Mouse (Mus musculus) lung, embryonic 14.5 days (tissue): ENCODE measurements around the gene Krt20. TPM values are rescaled to one million over a fixed set of nuclear protein-coding genes. Genes with fewer than 3 reads are reported as not detected.

Source experiments
- ATAC-seq: fragments of 200-750 bp; cut with Nextera tagmentation; 2 replicates; pipeline ENCODE4 v1.8.0; 2017; ENCODE audit warnings: mild to moderate bottlenecking, moderate TSS enrichment, moderate library complexity; ENCODE audit not compliant: insufficient read depth
- DNase-seq: peaks from one replicate; pipeline ENCODE4 v3.0.0-alpha.2; 2015
- H3K27ac ChIP-seq: fragments of 300-500 bp; sonication (generic); 2 replicates; pipeline ENCODE4 v1.5.1; 2014; ENCODE audit warnings: low read depth, mild to moderate bottlenecking, moderate library complexity
- H3K27me3 ChIP-seq: fragments of 300-500 bp; sonication (generic); 2 replicates; pipeline ENCODE4 v1.6.1; 2014; ENCODE audit warnings: low read length, control low read depth; ENCODE audit not compliant: insufficient read depth
- H3K36me3 ChIP-seq: fragments of 300-500 bp; sonication (generic); 2 replicates; pipeline ENCODE4 v1.6.1; 2014; ENCODE audit warnings: control low read depth; ENCODE audit not compliant: insufficient read depth
- H3K4me1 ChIP-seq: fragments of 300-500 bp; sonication (generic); 2 replicates; pipeline ENCODE4 v1.6.1; 2014; ENCODE audit warnings: antibody characterized with exemption, control low read depth; ENCODE audit not compliant: insufficient read depth
- H3K4me2 ChIP-seq: fragments of 300-500 bp; sonication (generic); 2 replicates; pipeline ENCODE4 v1.6.1; 2014; ENCODE audit warnings: mild to moderate bottlenecking
- H3K4me3 ChIP-seq: fragments of 300-500 bp; sonication (generic); 2 replicates; pipeline ENCODE4 v1.5.1; 2014; ENCODE audit warnings: low read depth, low read length
- H3K9ac ChIP-seq: fragments of 300-500 bp; sonication (generic); 2 replicates; pipeline ENCODE4 v1.6.1; 2014
- H3K9me3 ChIP-seq: fragments of 300-500 bp; sonication (generic); 2 replicates; pipeline ENCODE4 v1.6.1; 2016; ENCODE audit warnings: low read depth, low read length, control low read depth
- CTCF ChIP-seq: IDR thresholded peaks from 2 replicates; pipeline ENCODE4 v1.5.1; 2016; ENCODE audit warnings: antibody characterized with exemption, low read depth
- WGBS: fragments of 180-500 bp; shearing (Covaris S2); extraction: QIAGEN DNeasy Blood & Tissue Kit; methylation state at CpG from one replicate; pipeline ENCODE4 v1.1.7; 2014; 5-methylcytosine and 5-hydroxymethylcytosine counted together
- polyA plus RNA-seq: library from polyadenylated mRNA; unstranded; fragments of >200 nt; fragmentation: Nextera tagmentation; extraction: Ambion mirVana; gene quantifications from 2 replicates; pipeline ENCODE4 v1.2.1, GENCODE M21; 2014

The Krt20 gene
- polyA plus RNA-seq: 0.28 and 0.42 TPM in 2 replicates

DNA sequence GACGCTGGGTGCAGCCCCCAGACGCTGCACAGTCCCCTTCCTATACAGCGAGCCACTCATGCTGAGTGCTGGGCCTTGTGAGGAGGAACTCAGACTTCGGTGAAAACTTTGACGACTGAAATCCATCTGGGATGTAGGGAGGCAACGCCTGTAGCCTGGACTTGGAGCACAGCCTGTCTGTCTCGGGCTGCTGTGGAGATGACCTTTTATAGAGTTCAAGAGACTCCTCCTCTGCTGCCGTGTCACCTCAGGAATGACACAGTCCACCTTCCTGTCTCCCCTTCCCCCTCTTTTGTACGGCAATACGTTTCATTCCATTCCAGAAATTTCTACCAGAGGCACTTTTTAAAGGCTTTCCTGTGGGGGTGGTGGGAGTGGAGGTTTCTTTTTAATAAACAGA lies at the start of gene Krt20:
Gene Krt20, minus strand, starts transcription at position 179 of the 400 bp plus-strand sequence.
- Histone ChIP-seq H3K4me3 (no peak within 1 kb of the TSS), H3K36me3 (no peaks in the 10 kb centered on the region), H3K27me3 (no peaks in the 10 kb centered on the region), H3K9ac (no peak within 1 kb of the TSS), H3K9me3 (no peaks in the 10 kb centered on the region), H3K4me2 (no peak within 1 kb of the TSS), H3K27ac (no peak within 1 kb of the TSS), H3K4me1 (no peaks in the 10 kb centered on the region; the same call in 1 of the 2 replicates)
- ATAC-seq (no peak), DNase-seq (peak; percentile 7)
- 13% methylated on average over 10 of the region's 10 CpGs for WGBS
- TF ChIP-seq CTCF: no peak

DNA sequence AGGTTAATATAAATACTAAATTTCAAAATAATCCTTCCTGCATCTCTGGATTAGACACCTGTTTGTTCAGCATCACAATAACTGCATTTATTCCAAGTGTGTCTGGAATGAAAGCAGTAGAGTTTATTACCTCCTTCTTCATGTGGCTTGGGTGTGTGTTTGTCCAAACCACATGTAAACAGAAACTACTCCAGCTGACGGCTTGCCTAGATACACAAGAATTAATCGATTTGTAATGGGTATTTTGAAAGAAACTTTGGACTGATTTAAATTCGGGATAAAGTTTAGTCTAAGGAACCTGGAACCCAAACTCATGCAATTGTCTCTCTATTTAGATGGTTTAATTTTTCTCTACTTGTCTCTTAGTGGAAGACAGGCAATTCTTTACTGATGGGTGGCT lies 37.0 kb upstream of the Krt20 start:
- Histone ChIP-seq H3K4me3 (no peak overlapping the region), H3K36me3 (no peaks in the 10 kb centered on the region), H3K27me3 (no peaks in the 10 kb centered on the region), H3K9ac (no peak overlapping the region), H3K27ac (no peak overlapping the region), H3K4me2 (no peak overlapping the region), H3K4me1 (no peaks in the 10 kb centered on the region), H3K9me3 (no peaks in the 10 kb centered on the region)
- WGBS: 68% methylated on average over 3 of the region's 3 CpGs
- no peak for DNase-seq
- no peak for ATAC-seq
- no peak for TF ChIP-seq CTCF

DNA sequence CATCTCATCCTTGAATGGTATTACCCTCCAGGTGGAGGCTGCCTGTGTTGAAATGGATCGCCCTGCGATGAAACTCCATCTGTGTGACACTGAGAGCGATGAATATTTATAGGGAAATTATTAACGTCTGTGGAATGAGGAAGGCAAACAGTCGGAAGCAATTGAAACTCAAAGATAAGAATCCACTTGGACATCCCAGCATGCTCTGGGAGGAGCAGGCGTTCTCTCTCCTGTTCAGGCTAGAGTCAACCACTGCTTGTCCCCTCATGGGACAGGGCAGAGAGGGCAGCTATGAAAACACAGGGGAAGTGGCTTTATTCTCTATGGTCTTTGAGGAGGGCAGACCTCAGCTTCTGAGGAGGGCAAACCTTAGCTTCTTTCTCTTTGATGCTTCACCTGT lies 35.5 kb upstream of the Krt20 start:
- peak; percentile 48 for DNase-seq
- Histone ChIP-seq H3K4me2 (no peak overlapping the region), H3K9me3 (no peaks in the 10 kb centered on the region), H3K4me3 (no peak overlapping the region), H3K9ac (no peak overlapping the region), H3K36me3 (no peaks in the 10 kb centered on the region), H3K27ac (peak overlapping the region; percentile 68), H3K4me1 (no peaks in the 10 kb centered on the region), H3K27me3 (no peaks in the 10 kb centered on the region)
- TF ChIP-seq CTCF: no peak
- ATAC-seq: no peak
- 44% methylated on average over 6 of the region's 6 CpGs for WGBS

DNA sequence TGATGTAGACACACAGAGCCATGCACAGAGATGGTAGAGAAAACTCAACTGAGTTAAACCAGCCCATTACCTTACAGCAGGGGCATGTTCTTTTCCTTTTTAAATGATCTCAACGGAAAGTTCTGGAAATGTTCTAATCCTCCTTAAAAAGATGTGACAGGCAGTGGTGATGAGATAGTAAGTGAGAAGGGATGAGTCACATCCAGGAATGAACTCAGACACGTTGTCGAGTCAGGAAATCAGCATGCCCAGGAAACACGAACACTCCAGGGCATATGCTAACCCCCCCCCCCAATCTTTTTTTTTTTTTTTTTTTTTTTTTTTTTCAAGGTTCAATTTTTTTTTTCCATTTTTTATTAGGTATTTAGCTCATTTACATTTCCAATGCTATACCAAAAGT lies 34.5 kb upstream of the Krt20 start:
- Histone ChIP-seq H3K27ac (peak overlapping the region; percentile 50; the same call in 1 of the 2 replicates), H3K4me3 (no peak overlapping the region), H3K9ac (no peak overlapping the region), H3K27me3 (no peaks in the 10 kb centered on the region), H3K4me2 (no peak overlapping the region), H3K4me1 (no peaks in the 10 kb centered on the region), H3K36me3 (no peaks in the 10 kb centered on the region), H3K9me3 (no peaks in the 10 kb centered on the region)
- TF ChIP-seq CTCF: no peak
- no peak for DNase-seq
- no peak for ATAC-seq
- WGBS: 49% methylated on average over 4 of the region's 4 CpGs

DNA sequence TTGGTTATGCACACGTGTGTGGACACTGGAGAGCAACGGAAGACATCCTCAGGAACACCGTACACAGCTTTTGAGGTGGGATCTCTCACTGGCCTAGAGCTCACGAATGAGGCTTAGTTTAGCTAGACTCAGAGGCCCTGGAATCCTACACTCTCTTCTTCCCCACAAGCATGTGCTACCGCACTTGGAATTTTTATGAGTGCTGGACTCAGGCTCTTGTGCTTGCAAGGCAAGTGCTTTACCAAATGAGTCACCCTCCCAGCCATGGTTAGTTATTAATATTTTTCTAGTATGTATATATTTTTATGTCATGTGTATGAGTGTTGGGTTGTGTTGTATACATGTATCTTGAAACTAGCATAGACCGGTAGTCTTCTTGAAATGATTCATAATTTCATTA lies 34.0 kb upstream of the Krt20 start:
- no peak overlapping the region for H3K4me2 ChIP-seq
- no peak overlapping the region for H3K4me3 ChIP-seq
- 74% methylated on average over 6 of the region's 6 CpGs for WGBS
- peaks cover under 1% of the 10 kb centered on the region; the same call in 1 of the 2 replicates for H3K4me1 ChIP-seq
- DNase-seq (peak; percentile 45), ATAC-seq (no peak)
- H3K27ac ChIP-seq: peak overlapping the region; percentile 59
- H3K27me3 ChIP-seq: no peaks in the 10 kb centered on the region
- no peaks in the 10 kb centered on the region for H3K9me3 ChIP-seq
- no peaks in the 10 kb centered on the region for H3K36me3 ChIP-seq
- no peak overlapping the region for H3K9ac ChIP-seq
- TF ChIP-seq CTCF: no peak

DNA sequence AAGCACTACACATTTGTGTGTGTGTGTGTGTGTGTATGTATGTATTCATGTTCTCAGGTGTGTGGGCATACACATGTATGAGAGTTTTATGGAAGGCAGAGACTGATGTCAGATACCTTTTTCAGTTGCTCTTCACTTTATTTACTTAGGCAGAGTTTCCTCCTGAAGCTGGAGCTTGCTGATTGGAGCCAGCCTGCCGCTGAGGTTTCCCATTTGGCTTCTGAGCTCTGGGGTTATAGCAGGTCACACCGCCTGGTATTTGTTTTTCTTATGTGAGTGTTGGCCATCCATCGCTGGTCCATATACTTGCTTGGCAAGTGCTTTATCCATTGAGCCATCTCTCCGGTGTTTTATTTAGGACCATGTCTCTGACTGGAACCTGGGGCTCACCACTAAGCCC lies 31.3 kb upstream of the Krt20 start:
- TF ChIP-seq CTCF: no peak
- no peaks in the 10 kb centered on the region for H3K36me3 ChIP-seq
- WGBS: 26% methylated on average over 4 of the region's 4 CpGs
- no peak overlapping the region for H3K4me3 ChIP-seq
- H3K9me3 ChIP-seq: no peaks in the 10 kb centered on the region
- no peak overlapping the region for H3K4me2 ChIP-seq
- no peak overlapping the region for H3K9ac ChIP-seq
- ATAC-seq (no peak), DNase-seq (no peak)
- peaks cover 10% of the 10 kb centered on the region; the same call in 1 of the 2 replicates for H3K4me1 ChIP-seq
- H3K27ac ChIP-seq: peak overlapping the region; percentile 54
- H3K27me3 ChIP-seq: no peaks in the 10 kb centered on the region

DNA sequence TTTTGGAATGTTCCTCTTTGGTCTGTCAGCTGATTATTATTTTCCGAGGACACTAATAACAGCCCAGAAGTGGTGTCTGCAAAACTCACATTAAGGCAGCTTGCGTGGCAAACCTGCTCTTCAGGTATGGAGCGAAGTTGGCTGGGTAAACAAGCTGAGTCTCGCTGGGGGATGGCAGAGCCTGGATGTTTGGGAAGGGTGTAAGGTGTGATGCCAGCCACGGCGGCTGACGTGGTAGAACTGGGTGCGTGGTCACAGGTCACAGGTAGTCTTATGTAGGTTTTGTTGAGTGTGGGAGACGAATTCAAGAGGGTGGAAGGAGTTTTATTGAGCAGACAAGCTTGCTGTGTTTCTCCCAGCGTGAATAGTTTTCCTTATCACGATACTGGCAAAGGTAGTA lies 30.6 kb upstream of the Krt20 start:
- H3K4me2 ChIP-seq: no peak overlapping the region
- peak; percentile 36 for DNase-seq
- no peaks in the 10 kb centered on the region for H3K9me3 ChIP-seq
- no peak overlapping the region for H3K4me3 ChIP-seq
- H3K4me1 ChIP-seq: peaks cover 10% of the 10 kb centered on the region; the same call in 1 of the 2 replicates
- ATAC-seq: 0 out of 2 replicates have a peak, but pooled peaks have one; percentile 32
- WGBS: 55% methylated on average over 11 of the region's 11 CpGs
- no peaks in the 10 kb centered on the region for H3K36me3 ChIP-seq
- peak overlapping the region; percentile 54 for H3K27ac ChIP-seq
- no peak for TF ChIP-seq CTCF
- no peaks in the 10 kb centered on the region for H3K27me3 ChIP-seq
- no peak overlapping the region for H3K9ac ChIP-seq
